Mouse (Mus musculus) brain, embryonic 14.5 days (tissue): ENCODE measurements at regions not wholly inside any gene's neighbourhood (a gene's known extent, or its start where the extent isn't known, plus 50 kb on each side); places are given as distances from the start of the nearest gene placed in this dataset.

Experiments used
- CTCF ChIP-seq: fragments of 200-500 bp; IDR thresholded peaks from 2 replicates; pipeline ENCODE4 v1.5.1; 2012; ENCODE audit warnings: inconsistent platforms, mild to moderate bottlenecking, moderate library complexity, borderline replicate concordance; ENCODE audit not compliant: insufficient read depth, insufficient read length; ENCODE audit errors: extremely low read depth
- POLR2A ChIP-seq: fragments of 200-500 bp; IDR thresholded peaks from 2 replicates; pipeline ENCODE4 v1.6.1; 2012; ENCODE audit warnings: mild to moderate bottlenecking, inconsistent platforms, borderline replicate concordance; ENCODE audit not compliant: poor library complexity, insufficient read depth, insufficient read length, severe bottlenecking; ENCODE audit errors: extremely low read depth

DNA sequence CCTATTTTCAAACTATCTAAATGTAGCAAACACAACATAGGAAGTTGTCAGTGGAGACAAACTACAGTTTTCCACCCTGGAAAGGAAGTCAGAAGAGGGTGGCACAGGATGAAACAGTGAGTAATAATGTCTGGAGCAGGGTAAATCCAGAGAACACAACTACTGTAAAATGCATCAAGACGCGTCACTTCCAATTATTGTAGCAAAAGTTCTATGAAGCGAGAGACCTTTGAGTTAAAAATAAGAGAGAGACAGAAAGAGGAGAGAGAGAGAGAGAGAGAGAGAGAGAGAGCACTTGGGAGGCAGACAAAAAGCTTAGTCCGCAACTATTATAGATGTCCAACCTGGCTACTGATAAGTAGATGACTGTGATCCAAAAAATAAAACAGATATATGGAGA is 473.1 kb upstream of the Arid1b start:
- TF ChIP-seq POLR2A: no peak
- no peak for TF ChIP-seq CTCF
